Mouse (Mus musculus) cerebellum, adult 2 months (tissue): ENCODE measurements around the gene 2700081O15Rik. TPM values are rescaled to one million over a fixed set of nuclear protein-coding genes. Genes with fewer than 3 reads are reported as not detected.
A peak's percentile ranks its signal among the peaks of the same experiment; 100 is the strongest.
"Not testable (repeated sequence)": the region's sequence is repeated elsewhere in the genome, so short reads cannot be mapped to it uniquely, and the experiment has no call there.

Source experiments
- DNase-seq, 2 experiments: peaks; one replicate each; pipeline ENCODE4 v3.0.0; 2021
- H3K27ac ChIP-seq: fragments of 200-500 bp; 2 replicates; pipeline ENCODE4 v1.5.1; 2012; ENCODE audit warnings: low read length, control low read depth, inconsistent platforms; ENCODE audit not compliant: insufficient read depth
- H3K27me3 ChIP-seq: fragments of 200-500 bp; 2 replicates; pipeline ENCODE4 v1.6.1; 2012; ENCODE audit warnings: inconsistent platforms, mild to moderate bottlenecking, low read length, moderate library complexity; ENCODE audit not compliant: control insufficient read depth, insufficient read depth
- H3K4me1 ChIP-seq: fragments of 200-500 bp; 2 replicates; pipeline ENCODE4 v1.6.1; 2011; ENCODE audit warnings: low read length; ENCODE audit not compliant: control insufficient read depth, insufficient read depth
- H3K4me3 ChIP-seq: fragments of 200-500 bp; replicated peaks from 2 replicates; pipeline ENCODE3; 2011; ENCODE audit warnings: mild to moderate bottlenecking, low read depth, low read length, control low read depth; ENCODE audit not compliant: insufficient read depth
- CTCF ChIP-seq: fragments of 200-500 bp; IDR thresholded peaks from 2 replicates; pipeline ENCODE4 v1.5.1; 2011; ENCODE audit warnings: low read depth, mild to moderate bottlenecking, control low read depth, low read length, moderate library complexity, borderline replicate concordance; ENCODE audit not compliant: insufficient read depth
- POLR2A ChIP-seq: fragments of 200-500 bp; IDR thresholded peaks from 2 replicates; pipeline ENCODE4 v1.6.1; 2011; ENCODE audit warnings: low read length, control low read depth, borderline replicate concordance; ENCODE audit not compliant: insufficient read depth
- WGBS: fragments of 180-500 bp; shearing (Covaris S2); methylation state at CpG from one replicate; pipeline ENCODE4 v1.1.7; 2018; 5-methylcytosine and 5-hydroxymethylcytosine counted together
- polyA plus RNA-seq: library from polyadenylated mRNA; depleted of rRNA; stranded (reverse); fragments of >200 nt; gene quantifications from 2 replicates; pipeline ENCODE4 v1.2.3, GENCODE M21; 2012

The 2700081O15Rik gene
- polyA plus RNA-seq, 1 experiment: 16.3 TPM

DNA sequence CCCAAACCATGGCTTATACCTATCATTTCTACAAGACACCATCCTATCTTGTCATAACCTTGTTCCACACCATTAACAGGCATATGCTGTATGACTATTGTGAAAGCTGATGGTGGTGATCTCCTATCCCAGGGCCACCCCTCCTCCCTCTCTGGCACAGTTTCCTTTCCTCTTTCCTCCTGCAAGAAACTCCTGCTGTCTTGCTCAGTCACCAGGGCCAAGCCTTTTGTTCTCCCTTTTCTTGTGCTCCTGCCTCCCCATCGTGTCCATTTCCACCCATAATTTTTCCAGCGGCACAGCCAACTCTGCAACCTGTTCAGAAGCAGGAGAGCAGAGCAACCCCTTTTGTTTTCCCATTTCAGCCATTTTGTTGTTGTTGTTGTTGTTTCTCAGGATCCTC, 31.4 kb upstream of the 2700081O15Rik start:
- TF ChIP-seq POLR2A (no peak), CTCF (no peak)

DNA sequence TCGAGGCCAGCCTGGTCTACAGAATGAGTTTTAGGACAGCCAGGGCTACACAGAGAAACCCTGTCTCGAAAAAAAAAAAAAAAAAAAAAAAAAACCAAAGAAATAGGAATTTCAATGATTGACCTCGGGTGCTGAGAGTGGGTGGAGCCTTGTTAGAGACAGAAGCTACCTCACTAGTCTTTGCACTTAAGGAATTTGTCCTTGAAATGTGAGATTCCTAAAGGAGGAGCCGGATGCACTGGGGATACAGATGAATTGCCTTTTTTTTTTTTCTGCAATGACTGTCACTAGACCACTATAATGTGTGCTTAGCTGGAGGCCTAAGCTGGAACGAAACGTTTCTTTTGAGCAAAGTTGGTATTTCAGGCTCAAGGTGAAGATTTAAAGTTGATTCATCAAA, 28.9 kb upstream of the 2700081O15Rik start:
- Histone ChIP-seq H3K4me1 (no peaks in the 10 kb centered on the region), H3K4me3 (no peak overlapping the region), H3K27ac (no peak overlapping the region), H3K27me3 (no peaks in the 10 kb centered on the region)
- WGBS: 90% methylated on average over 6 of the region's 6 CpGs
- DNase-seq: no peak
- TF ChIP-seq CTCF: no peak
- TF ChIP-seq POLR2A: no peak

More for the DNA sequence above, 31.4 kb upstream of the 2700081O15Rik start:
- Histone ChIP-seq H3K4me1 (no peaks in the 10 kb centered on the region; the same call in 1 of the 2 replicates), H3K4me3 (no peak overlapping the region), H3K27ac (no peak overlapping the region), H3K27me3 (no peaks in the 10 kb centered on the region)
- WGBS: 16% methylated on average over 2 of the region's 2 CpGs
- no peak for DNase-seq

DNA sequence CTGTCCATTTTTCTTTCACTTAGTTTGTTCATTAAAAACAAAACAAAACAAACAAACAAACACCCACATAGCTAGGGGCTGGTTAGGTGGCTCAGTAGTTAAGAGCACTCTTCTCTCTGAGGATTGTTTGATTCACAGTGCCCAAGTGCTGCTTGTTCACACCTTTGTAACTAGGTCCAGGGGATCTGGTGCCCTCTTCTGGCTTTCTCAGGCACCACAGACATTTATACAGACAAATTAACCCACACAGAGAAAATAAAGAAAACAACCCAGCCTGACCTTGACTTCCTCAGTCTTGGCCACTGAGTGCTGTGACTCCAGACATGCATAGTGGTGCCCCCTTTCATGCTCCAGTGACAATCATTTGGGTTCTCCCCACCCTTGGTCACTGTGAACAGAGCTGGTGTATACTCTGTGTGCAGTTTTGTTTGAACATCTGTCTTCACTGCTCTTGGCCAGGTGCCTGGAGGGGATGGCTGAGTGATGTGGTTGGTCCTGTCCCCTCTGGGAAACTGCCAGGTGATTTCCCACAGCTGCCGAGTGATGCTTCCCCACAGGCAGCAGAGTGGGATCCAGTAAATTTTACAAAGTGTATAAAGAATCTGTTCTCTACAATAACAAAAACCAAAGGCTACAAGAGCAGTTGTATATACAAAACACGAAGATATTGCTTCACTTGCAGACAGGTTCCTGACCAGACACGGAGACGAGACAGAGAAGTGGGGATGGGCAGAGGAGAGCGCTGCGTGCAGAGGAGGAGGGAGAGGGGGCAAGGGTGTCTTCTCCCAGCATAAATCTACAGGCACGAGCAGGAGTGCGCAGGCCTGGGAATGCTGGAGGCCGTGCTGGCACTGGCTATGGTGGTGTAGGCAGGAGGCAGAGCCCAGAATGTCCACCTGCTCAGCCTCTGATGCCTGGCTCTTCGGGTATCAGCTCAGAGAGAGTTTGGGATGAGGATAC, 20.3 kb upstream of the 2700081O15Rik start:
- peak; percentile 16; the same call in 1 of the 2 replicates for TF ChIP-seq CTCF
- not testable (repeated sequence) for H3K4me1 ChIP-seq, H3K27me3 ChIP-seq, H3K27ac ChIP-seq, DNase-seq, H3K4me3 ChIP-seq
- WGBS: 29% methylated on average over 10 of the region's 10 CpGs

DNA sequence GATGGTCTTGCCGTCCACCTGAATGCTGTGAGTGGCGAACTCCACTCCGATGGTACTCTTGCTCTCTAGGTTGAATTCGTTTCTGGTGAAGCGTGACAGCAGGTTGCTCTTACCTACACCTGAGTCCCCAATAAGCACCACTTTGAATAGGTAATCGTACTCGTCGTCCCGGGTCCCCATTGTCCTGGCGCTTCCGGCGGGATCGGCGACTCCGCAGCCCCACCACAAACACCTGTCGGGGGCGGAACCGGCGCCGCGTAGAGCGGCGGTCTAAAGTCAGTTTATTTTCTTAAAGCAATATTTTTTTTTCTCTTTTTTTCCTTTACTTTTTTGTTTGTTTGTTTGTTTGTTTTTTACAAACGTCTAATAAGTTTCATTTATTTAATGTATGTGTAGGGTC, 18.5 kb upstream of the 2700081O15Rik start:
- WGBS: 61% methylated on average over 24 of the region's 24 CpGs
- H3K27ac ChIP-seq, H3K4me3 ChIP-seq, DNase-seq, H3K4me1 ChIP-seq, H3K27me3 ChIP-seq: not testable (repeated sequence)

DNA sequence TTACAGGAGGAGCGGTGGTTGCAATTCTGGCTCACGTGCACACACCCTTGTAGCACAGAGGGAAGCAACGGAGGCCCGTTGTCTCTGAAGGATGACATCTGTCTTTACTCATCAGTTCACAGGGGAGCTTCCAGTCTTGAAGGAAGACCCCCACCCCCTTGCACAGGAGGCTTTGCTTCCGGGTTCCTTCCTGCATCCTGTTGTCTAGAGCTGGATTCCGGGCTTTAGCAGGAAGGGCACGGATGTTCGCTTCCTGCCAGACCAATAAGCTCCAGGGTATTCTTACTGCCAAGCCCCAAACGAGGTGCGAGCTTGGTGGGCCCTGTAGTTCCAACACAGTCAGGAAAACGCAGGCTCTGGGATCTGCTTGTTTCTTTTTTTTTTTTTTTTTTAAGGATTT, 16.8 kb upstream of the 2700081O15Rik start:
- TF ChIP-seq CTCF (no peak), POLR2A (no peak)
- H3K4me1 ChIP-seq: no peaks in the 10 kb centered on the region
- no peak for DNase-seq
- H3K27ac ChIP-seq: no peak overlapping the region
- no peak overlapping the region for H3K4me3 ChIP-seq
- WGBS: 65% methylated on average over 11 of the region's 11 CpGs
- H3K27me3 ChIP-seq: no peaks in the 10 kb centered on the region; the same call in 1 of the 2 replicates

DNA sequence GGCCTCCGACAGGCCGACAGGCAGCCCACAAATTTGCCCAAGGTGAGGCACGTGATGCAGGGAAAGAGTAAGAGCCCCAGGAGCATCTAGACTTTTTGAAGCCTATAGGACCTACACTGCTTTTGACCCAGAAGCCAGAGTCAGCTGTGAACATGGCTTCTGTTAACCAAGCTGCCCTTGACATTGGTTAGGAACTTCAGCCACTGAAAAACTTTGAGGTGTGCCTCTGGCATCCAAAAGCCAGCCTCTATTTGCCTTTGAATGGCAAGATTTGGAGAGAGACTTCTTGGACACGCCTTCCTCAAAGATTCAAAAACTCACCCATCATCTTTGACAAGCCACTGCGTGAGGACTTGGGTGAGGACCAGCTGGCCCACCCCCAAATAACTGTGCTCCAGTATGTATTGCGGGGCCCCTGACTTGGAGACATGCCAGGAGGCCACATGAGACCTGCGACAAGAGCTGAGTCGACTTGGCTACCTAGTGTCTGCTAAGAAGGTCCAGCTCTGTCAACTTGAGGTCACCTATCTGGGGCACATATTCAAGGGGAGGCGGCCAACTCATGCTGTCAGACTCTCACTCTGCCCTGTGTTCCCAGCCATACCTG, 12.7 kb upstream of the 2700081O15Rik start:
- 43% methylated on average over 9 of the region's 9 CpGs for WGBS
- no peak for TF ChIP-seq CTCF
- TF ChIP-seq POLR2A: no peak

DNA sequence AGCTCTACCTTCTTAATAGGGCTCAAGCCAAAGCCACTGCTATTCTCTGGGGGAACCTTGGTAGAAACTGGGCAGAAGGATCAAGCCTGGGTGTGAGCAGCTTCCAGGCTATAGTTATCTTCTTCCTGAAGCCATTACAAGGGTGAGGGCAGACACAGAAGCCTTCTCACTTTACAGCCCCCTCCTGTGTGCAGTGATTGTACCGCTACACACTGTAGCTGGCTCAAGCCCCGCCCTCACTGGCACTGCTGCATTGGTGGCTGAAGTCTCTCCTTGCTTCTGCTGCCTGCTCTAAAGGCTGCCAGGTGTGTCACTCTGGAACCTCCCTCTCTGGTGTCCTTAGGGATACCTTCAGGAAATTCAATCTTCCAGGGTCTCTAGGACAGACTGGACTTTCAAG, 5.1 kb upstream of the 2700081O15Rik start:
- WGBS: 44% methylated on average over 2 of the region's 2 CpGs
- Histone ChIP-seq H3K27me3 (no peaks in the 10 kb centered on the region; the same call in 1 of the 2 replicates), H3K4me1 (no peaks in the 10 kb centered on the region), H3K27ac (no peak overlapping the region), H3K4me3 (no peak overlapping the region)
- TF ChIP-seq CTCF: no peak
- TF ChIP-seq POLR2A: no peak
- no peak for DNase-seq

More for the DNA sequence above, 12.7 kb upstream of the 2700081O15Rik start:
- H3K27me3 ChIP-seq: no peaks in the 10 kb centered on the region; the same call in 1 of the 2 replicates
- H3K27ac ChIP-seq: no peak overlapping the region
- no peak overlapping the region for H3K4me3 ChIP-seq
- no peaks in the 10 kb centered on the region for H3K4me1 ChIP-seq
- DNase-seq: no peak
